Mouse (Mus musculus): ENCODE measurements at regions not wholly inside any gene's neighbourhood (a gene's known extent, or its start where the extent isn't known, plus 50 kb on each side); places are given as distances from the start of the nearest gene placed in this dataset.

DNA sequence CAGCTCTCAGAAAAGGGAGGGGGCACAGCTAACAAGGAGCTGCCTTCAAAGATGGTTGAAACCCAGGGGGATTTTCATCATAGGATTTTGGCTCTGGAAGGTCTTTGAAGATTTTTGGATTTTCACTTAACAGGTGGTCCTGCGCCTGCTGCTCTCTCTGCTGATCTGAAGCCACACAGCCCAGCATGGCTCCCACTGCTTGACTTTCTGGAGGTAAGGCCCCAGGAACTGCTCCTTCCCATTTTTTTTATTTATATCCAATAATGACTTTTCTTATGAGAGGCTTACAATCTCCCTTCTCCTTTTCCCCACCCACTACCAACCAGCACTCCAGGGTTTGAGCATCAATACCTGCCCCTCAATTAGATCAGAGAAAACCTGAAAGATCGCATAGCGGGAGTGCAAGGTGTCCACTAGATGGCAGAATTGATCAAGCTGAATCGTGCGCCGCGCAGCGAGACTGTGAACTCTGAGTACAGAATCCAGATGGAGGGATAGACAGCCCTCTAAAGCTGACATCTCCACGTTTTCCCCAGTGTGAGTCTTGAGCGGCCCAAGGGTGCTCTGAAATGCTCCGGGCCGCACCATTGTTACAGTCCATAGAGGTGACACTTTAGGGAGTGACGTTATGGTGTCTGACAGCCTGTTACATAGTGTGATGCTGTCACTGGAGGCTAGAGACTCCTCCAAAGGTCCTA is 194.6 kb upstream of the Ednrb start:
- no peak for TF ChIP-seq POLR2A (IDR thresholded peaks at IDR 0.05; ENCODE audit: insufficient read depth, low read length)
- peak; percentile 85 for TF ChIP-seq CTCF (IDR thresholded peaks at IDR 0.05; ENCODE audit: low read depth, low read length)
